Comparison of ENCODE assay signal across 8 mouse cellular contexts in the genomic region with DNA sequence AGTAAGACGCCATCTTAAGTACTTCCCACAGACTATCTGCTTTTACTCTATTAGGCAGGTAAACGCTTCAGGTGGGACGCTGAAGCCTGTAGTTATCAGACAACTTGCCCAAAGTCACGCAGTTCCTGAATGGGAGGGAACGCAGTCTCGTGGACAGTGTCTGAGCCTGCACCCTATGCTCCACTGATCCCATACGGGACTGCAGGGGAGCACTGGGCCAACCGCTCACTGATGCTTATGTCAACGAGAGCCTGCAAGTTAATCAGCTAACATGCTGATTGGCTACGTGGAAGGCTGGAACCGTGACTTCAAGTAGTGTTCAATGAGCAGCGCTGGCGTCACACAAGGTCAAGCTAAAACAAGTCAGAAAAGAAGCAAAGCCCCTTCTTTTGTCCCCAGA. TPM values are rescaled to one million over a fixed set of nuclear protein-coding genes. Genes with fewer than 3 reads are reported as not detected.
DNase-seq lines count a peak whose midpoint lies in the region; ATAC-seq and TF ChIP-seq lines count a peak whose summit lies in the region.

No protein-coding gene starts in this region.

- peaks cover 7% of the 10 kb centered on the region for H3K79me2 ChIP-seq in heart, adult 2 months (replicated peaks; ENCODE audit: control insufficient read depth, insufficient read depth, low read length)

- H3K27ac ChIP-seq in heart, adult 2 months, result no peak overlapping the region; the same call in 1 of the 2 replicates
- no peak overlapping the region for H3K27ac ChIP-seq in cortical plate, adult 2 months (ENCODE audit: insufficient read depth, low read length)
- H3K27ac ChIP-seq in heart, postnatal 0 days (ENCODE audit: low read depth), result 0 out of 2 replicates have a peak overlapping the region, but pooled peaks have one; percentile 11
- H3K27ac ChIP-seq in midbrain, embryonic 13.5 days, result no peak overlapping the region

- TF ChIP-seq CTCF in heart, adult 2 months (IDR thresholded peaks at IDR 0.05), result no peak
- no peak for TF ChIP-seq CTCF in cortical plate, adult 2 months (IDR thresholded peaks at IDR 0.05; ENCODE audit: extremely low read depth, insufficient read depth, low read length)
- no peak for TF ChIP-seq CTCF in heart, postnatal 0 days (IDR thresholded peaks at IDR 0.05; ENCODE audit: low read depth)

- peaks cover 16% of the 10 kb centered on the region for H3K4me1 ChIP-seq in heart, adult 2 months (ENCODE audit: control insufficient read depth, insufficient read depth, low read length)
- H3K4me1 ChIP-seq in cortical plate, adult 2 months (ENCODE audit: control insufficient read depth, insufficient read depth, low read length), result peaks cover 12% of the 10 kb centered on the region
- H3K4me1 ChIP-seq in heart, postnatal 0 days (ENCODE audit: control insufficient read depth, insufficient read depth), result peaks cover 29% of the 10 kb centered on the region
- H3K4me1 ChIP-seq in midbrain, embryonic 13.5 days (replicated peaks), result peaks cover 35% of the 10 kb centered on the region

- WGBS in heart, adult 2 months, result 34% methylated on average over 13 of the region's 13 CpGs
- WGBS in heart, postnatal 0 days, result 24% methylated on average over 13 of the region's 13 CpGs
- WGBS in midbrain, embryonic 13.5 days, result 40% methylated on average over 13 of the region's 13 CpGs

- ATAC-seq in heart, postnatal 0 days (ENCODE audit: insufficient read depth, low read depth), result no peak
- peak; percentile 21; the same call in 1 of the 2 replicates for ATAC-seq in midbrain, embryonic 13.5 days

- no peaks in the 10 kb centered on the region for H3K27me3 ChIP-seq in heart, adult 2 months (ENCODE audit: control insufficient read depth, insufficient read depth, low read length)
- no peaks in the 10 kb centered on the region for H3K27me3 ChIP-seq in heart, postnatal 0 days (ENCODE audit: control insufficient read depth, insufficient read depth, low read length)
- no peaks in the 10 kb centered on the region for H3K27me3 ChIP-seq in midbrain, embryonic 13.5 days

- peak overlapping the region; percentile 49; the same call in 1 of the 2 replicates for H3K9ac ChIP-seq in heart, adult 2 months (ENCODE audit: low read depth, low read length)
- 0 out of 2 replicates have a peak overlapping the region, but pooled peaks have one; percentile 81 for H3K9ac ChIP-seq in heart, postnatal 0 days (replicated peaks; ENCODE audit: low read depth, low read length)
- peak overlapping the region; percentile 3; the same call in 1 of the 2 replicates for H3K9ac ChIP-seq in midbrain, embryonic 13.5 days (replicated peaks)

- TF ChIP-seq EP300 in heart, adult 2 months (IDR thresholded peaks at IDR 0.05; ENCODE audit: insufficient read depth, low read depth, low read length), result no peak
- TF ChIP-seq EP300 in heart, postnatal 0 days (IDR thresholded peaks at IDR 0.05; ENCODE audit: low read depth), result no peak

- intact Hi-C loops in heart, adult 2 months (cut with DNase I), result loop anchor here (2.0 to 5.0 kb wide), 3 partner anchors 37 to 213 kb away; a partner anchor contains a TSS

- peak overlapping the region; percentile 95 for H3K4me2 ChIP-seq in heart, postnatal 0 days (ENCODE audit: low read depth, low read length)
- H3K4me2 ChIP-seq in midbrain, embryonic 13.5 days (replicated peaks), result peak overlapping the region; percentile 75

- DNase-seq in heart, adult 2 months, result peak in 1 of 2 experiments; percentile 13
- no peak for DNase-seq in heart, adult 9 months (ENCODE audit: low spot score in 2 of 2)
- DNase-seq in heart, postnatal 0 days (ENCODE audit: low spot score), result peak; percentile 15
- peak; percentile 18 to 39 for DNase-seq in kidney, postnatal 4 days
- DNase-seq in thymus, postnatal 25 days, result peak; percentile 17
- no peak for DNase-seq in ovary, adult 18-20 months (ENCODE audit: low spot score)

- no peaks in the 10 kb centered on the region for H3K9me3 ChIP-seq in heart, postnatal 0 days (replicated peaks; ENCODE audit: control insufficient read depth, low read length)
- H3K9me3 ChIP-seq in midbrain, embryonic 13.5 days, result no peaks in the 10 kb centered on the region

- peak overlapping the region; percentile 76 for H3K4me3 ChIP-seq in heart, adult 2 months
- H3K4me3 ChIP-seq in cortical plate, adult 2 months (ENCODE audit: insufficient read depth, low read length), result peak overlapping the region; percentile 49; the same call in 1 of the 2 replicates
- peak overlapping the region; percentile 92 for H3K4me3 ChIP-seq in heart, postnatal 0 days (ENCODE audit: low read depth, low read length)
- H3K4me3 ChIP-seq in midbrain, embryonic 13.5 days (replicated peaks), result peak overlapping the region; percentile 85

- no peaks in the 10 kb centered on the region; the same call in 1 of the 2 replicates for H3K36me3 ChIP-seq in heart, adult 2 months (ENCODE audit: control insufficient read depth, insufficient read depth, low read length)
- H3K36me3 ChIP-seq in heart, postnatal 0 days (replicated peaks; ENCODE audit: control insufficient read depth, insufficient read depth, low read length), result peaks cover 9% of the 10 kb centered on the region
- H3K36me3 ChIP-seq in midbrain, embryonic 13.5 days, result peaks cover 9% of the 10 kb centered on the region; the same call in 1 of the 2 replicates

- no peak for TF ChIP-seq POLR2A in heart, adult 2 months (IDR thresholded peaks at IDR 0.05; ENCODE audit: insufficient read depth, low read depth, low read length)
- no peak for TF ChIP-seq POLR2A in cortical plate, adult 2 months (IDR thresholded peaks at IDR 0.05; ENCODE audit: extremely low read depth, insufficient read depth, low read length)

RNA-seq across cellular contexts. Expression of a gene that starts 1.4 kb away (rescaled TPM):
- 10 to 100 TPM; 12.0 to 13.2 TPM for total RNA-seq in heart, adult 2 months (2021)
- 17.7 and 23.5 TPM in 2 replicates for polyA plus RNA-seq in heart, adult 2 months (2012; rRNA removed)
- polyA plus RNA-seq in cortical plate, adult 2 months (2012; rRNA removed), result 17.0 and 17.5 TPM in 2 replicates
- total RNA-seq in heart, postnatal 0 days (2014; rRNA removed; ENCODE audit: low replicate concordance), result 31.8 and 46.3 TPM in 2 replicates
- 14.1 and 17.2 TPM in 2 replicates for polyA plus RNA-seq in heart, postnatal 0 days (2015; fragmentation: Nextera tagmentation; extraction: Ambion mirVana)
- 26.4 and 27.1 TPM in 2 replicates for polyA plus RNA-seq in midbrain, embryonic 13.5 days (2015; fragmentation: Nextera tagmentation; extraction: Ambion mirVana)

RNA-seq across cellular contexts. Expression of a gene that starts 1.5 kb away (rescaled TPM):
- total RNA-seq in heart, adult 2 months (2021), result 1 to 10 TPM; 6.2 to 6.3 TPM
- polyA plus RNA-seq in heart, adult 2 months (2012; rRNA removed), result 2.6 and 3.5 TPM in 2 replicates
- 4.9 and 5.5 TPM in 2 replicates for polyA plus RNA-seq in cortical plate, adult 2 months (2012; rRNA removed)
- 9.8 and 11.7 TPM in 2 replicates for total RNA-seq in heart, postnatal 0 days (2014; rRNA removed; ENCODE audit: low replicate concordance)
- polyA plus RNA-seq in heart, postnatal 0 days (2015; fragmentation: Nextera tagmentation; extraction: Ambion mirVana), result 0.74 and 0.97 TPM in 2 replicates
- 3.1 and 3.4 TPM in 2 replicates for polyA plus RNA-seq in midbrain, embryonic 13.5 days (2015; fragmentation: Nextera tagmentation; extraction: Ambion mirVana)

RNA-seq across cellular contexts. Expression of a gene that starts 36.9 kb away (rescaled TPM):
- 10 to 100 TPM; 40.2 to 44.2 TPM for total RNA-seq in heart, adult 2 months (2021)
- 19.1 and 27.6 TPM in 2 replicates for polyA plus RNA-seq in heart, adult 2 months (2012; rRNA removed)
- polyA plus RNA-seq in cortical plate, adult 2 months (2012; rRNA removed), result 13.4 and 14.1 TPM in 2 replicates
- total RNA-seq in heart, postnatal 0 days (2014; rRNA removed; ENCODE audit: low replicate concordance), result 34.5 and 48.2 TPM in 2 replicates
- 17.1 and 17.2 TPM in 2 replicates for polyA plus RNA-seq in heart, postnatal 0 days (2015; fragmentation: Nextera tagmentation; extraction: Ambion mirVana)
- polyA plus RNA-seq in midbrain, embryonic 13.5 days (2015; fragmentation: Nextera tagmentation; extraction: Ambion mirVana), result 10.5 and 12.2 TPM in 2 replicates

Comparison
In these comparisons a context has a peak if more than half of its experiments do, and no peak if none do; other contexts are left out.
1. DNase-seq: peak in heart, postnatal 0 days (single experiment), kidney, postnatal 4 days (2 of 2) and thymus, postnatal 25 days (single experiment); none in heart, adult 9 months (0 of 2) and ovary, adult 18-20 months (single experiment).
2. H3K9ac ChIP-seq: peak in every context shown above with its lines; median percentile 81 in heart, postnatal 0 days; 49 in heart, adult 2 months; 3 in midbrain, embryonic 13.5 days.
3. Peak in every context shown above with its lines, with median percentiles within 50 percentile points of each other: H3K4me3 ChIP-seq.